Mouse (Mus musculus) subcutaneous adipose tissue, adult 2 months (tissue): ENCODE data around the gene Mb. TPM values are rescaled to one million over a fixed set of nuclear protein-coding genes. Genes with fewer than 3 reads are reported as not detected.

Source experiments
- polyA plus RNA-seq: library from polyadenylated mRNA; depleted of rRNA; stranded (reverse); fragments of >200 nt; gene quantifications from 2 replicates; pipeline ENCODE4 v1.2.3, GENCODE M21; 2012; ENCODE audit warnings: low replicate concordance; rRNA removed

Gene Mb
- polyA plus RNA-seq: 0.26 and 1.3 TPM in 2 replicates

DNA sequence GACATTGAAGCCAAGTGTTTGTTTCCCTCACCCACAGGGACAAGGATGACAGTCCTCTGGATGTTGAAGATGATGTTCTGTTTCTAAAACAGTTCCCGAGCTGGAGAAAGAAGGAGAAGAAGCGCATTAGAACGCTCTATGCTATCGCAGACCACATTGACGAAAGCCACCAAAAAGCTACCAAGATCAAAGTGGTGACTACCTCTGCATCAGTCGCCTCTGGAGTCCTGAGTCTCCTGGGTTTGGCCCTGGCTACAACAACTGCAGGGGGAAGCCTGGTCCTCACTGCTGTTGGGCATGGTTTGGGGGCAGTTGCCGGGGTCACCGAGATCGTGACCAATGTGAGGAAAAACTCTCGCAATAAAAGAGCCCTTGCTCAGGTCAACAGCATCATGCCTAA lies at the start of gene Mb:
TSS of gene Mb (minus strand) at position 101 of the 400 bp plus-strand sequence.

GRCm38 (mm10) chr15:77044597-77045320 lies 5.7 kb downstream of the Mb start, which contains the start of gene Apol6:
Gene Apol6, plus strand, starts transcription at chr15:77044729.

Other genes starting within 250 kb of the Mb start
- 3.8 and 17.6 TPM in 2 replicates for gene Zfp251, start 179.2 kb downstream of the Mb start, polyA plus RNA-seq
- 2.9 and 11.8 TPM in 2 replicates for gene Zfp7, start 171.4 kb downstream of the Mb start, polyA plus RNA-seq
- not detected in 2 replicates for gene Gm49527, start 171.3 kb downstream of the Mb start, polyA plus RNA-seq
- gene Zfp647, start 125.2 kb downstream of the Mb start, polyA plus RNA-seq: 4.2 and 8.4 TPM in 2 replicates
- 20.6 and 22.2 TPM in 2 replicates for gene 1110038F14Rik, start 102.2 kb downstream of the Mb start, polyA plus RNA-seq
- 95.3 and 446 TPM in 2 replicates for gene Apol6, start 5.9 kb downstream of the Mb start, polyA plus RNA-seq